Mouse (Mus musculus) neural tube, embryonic 11.5 days (tissue): ENCODE measurements at regions not wholly inside any gene's neighbourhood (a gene's known extent, or its start where the extent isn't known, plus 50 kb on each side); places are given as distances from the start of the nearest gene placed in this dataset.

Experiments
- ATAC-seq: fragments of 200-750 bp; cut with Nextera tagmentation; 2 replicates; pipeline ENCODE4 v1.8.0; 2017; ENCODE audit warnings: moderate number of reproducible peaks, mild to moderate bottlenecking, moderate TSS enrichment, moderate library complexity; ENCODE audit not compliant: insufficient read depth, low FRiP score, low TSS enrichment
- DNase-seq: peaks from one replicate; pipeline ENCODE4 v3.0.0-alpha.2; 2015; ENCODE audit warnings: low spot score
- H3K27ac ChIP-seq: fragments of 300-500 bp; sonication (generic); 2 replicates; pipeline ENCODE4 v1.5.1; 2014; ENCODE audit warnings: low read depth, mild to moderate bottlenecking, low read length
- H3K27me3 ChIP-seq: fragments of 300-500 bp; sonication (generic); 2 replicates; pipeline ENCODE4 v1.6.1; 2014; ENCODE audit warnings: mild to moderate bottlenecking, low read length, mixed read lengths; ENCODE audit not compliant: control insufficient read depth, insufficient read depth
- H3K36me3 ChIP-seq: fragments of 300-500 bp; sonication (generic); 2 replicates; pipeline ENCODE4 v1.6.1; 2014; ENCODE audit warnings: mild to moderate bottlenecking, low read length, moderate library complexity, mixed read lengths; ENCODE audit not compliant: control insufficient read depth, insufficient read depth
- H3K4me1 ChIP-seq: fragments of 300-500 bp; sonication (generic); 2 replicates; pipeline ENCODE4 v1.6.1; 2014; ENCODE audit warnings: low read length, mixed read lengths; ENCODE audit not compliant: control insufficient read depth, insufficient read depth
- H3K4me2 ChIP-seq: fragments of 300-500 bp; sonication (generic); 2 replicates; pipeline ENCODE4 v1.6.1; 2014; ENCODE audit warnings: low read depth, mild to moderate bottlenecking, moderate library complexity
- H3K4me3 ChIP-seq: fragments of 300-500 bp; sonication (generic); 2 replicates; pipeline ENCODE4 v1.5.1; 2014; ENCODE audit warnings: low read depth, low read length
- H3K9ac ChIP-seq: fragments of 300-500 bp; sonication (generic); 2 replicates; pipeline ENCODE4 v1.6.1; 2014; ENCODE audit warnings: mild to moderate bottlenecking, low read length
- H3K9me3 ChIP-seq: fragments of 300-500 bp; sonication (generic); 2 replicates; pipeline ENCODE4 v1.6.1; 2016; ENCODE audit warnings: low read length; ENCODE audit not compliant: control insufficient read depth
- WGBS: fragments of 180-500 bp; shearing (Covaris S2); extraction: QIAGEN DNeasy Blood & Tissue Kit; methylation state at CpG from one replicate; pipeline ENCODE4 v1.1.7; 2014; 5-methylcytosine and 5-hydroxymethylcytosine counted together

- no peaks in the 10 kb centered on the region for H3K4me1 ChIP-seq
- no peak for DNase-seq
- ATAC-seq, result no peak
- no peak overlapping the region for H3K27ac ChIP-seq
- no peaks in the 10 kb centered on the region for H3K27me3 ChIP-seq
- H3K4me3 ChIP-seq, result no peak overlapping the region
- H3K9me3 ChIP-seq, result no peaks in the 10 kb centered on the region
- H3K4me2 ChIP-seq, result no peak overlapping the region
- H3K9ac ChIP-seq, result no peak overlapping the region
- 76% methylated on average over 3 of the region's 3 CpGs for WGBS
- no peaks in the 10 kb centered on the region for H3K36me3 ChIP-seq
Observed at GRCm38 (mm10) chr9:94023761-94024160, 514.1 kb downstream of the 1190002N15Rik start.

- ATAC-seq (no peak), DNase-seq (no peak)
- H3K4me3 ChIP-seq, result no peak overlapping the region
- H3K27me3 ChIP-seq, result no peaks in the 10 kb centered on the region
- no peak overlapping the region for H3K4me2 ChIP-seq
- no peak overlapping the region for H3K9ac ChIP-seq
- H3K9me3 ChIP-seq, result no peaks in the 10 kb centered on the region
- 89% methylated on average over 1 of the region's 1 CpGs for WGBS
- no peaks in the 10 kb centered on the region for H3K4me1 ChIP-seq
- H3K27ac ChIP-seq, result no peak overlapping the region
- H3K36me3 ChIP-seq, result no peaks in the 10 kb centered on the region
Observed at GRCm38 (mm10) chr9:94021293-94021903, 516.5 kb downstream of the 1190002N15Rik start.

DNA sequence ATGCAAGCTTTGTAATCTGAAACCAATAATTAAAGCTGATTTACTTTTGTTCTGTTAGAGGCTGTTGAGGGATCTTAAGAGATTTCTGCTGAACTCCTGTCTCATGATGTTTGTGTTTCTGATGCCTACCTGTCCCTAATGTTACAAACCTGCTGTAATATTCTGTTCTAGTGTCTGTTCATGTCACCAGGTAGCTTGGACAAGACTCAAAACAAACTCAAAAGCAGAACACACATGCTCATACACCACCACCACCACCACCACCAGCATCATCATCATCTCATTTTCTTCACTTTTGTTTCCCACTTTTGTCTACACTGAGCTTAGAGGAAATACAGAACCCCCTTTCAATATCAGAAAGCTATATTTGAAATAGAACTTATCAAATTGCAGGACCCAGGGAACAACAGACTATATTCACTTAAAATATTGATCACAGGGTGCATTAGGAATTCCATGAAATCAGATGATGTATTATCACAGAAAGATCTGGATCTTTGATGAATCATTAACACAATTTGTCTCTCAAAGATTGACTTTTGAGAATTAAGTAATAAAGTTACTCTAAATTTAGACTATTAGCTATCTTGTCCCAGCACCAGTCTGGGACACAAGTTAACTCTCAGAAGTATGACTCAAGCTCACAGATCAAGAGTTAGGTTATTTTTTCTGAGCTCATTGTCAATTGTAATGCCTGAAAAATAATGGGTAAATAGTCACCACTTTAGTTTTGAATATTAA lies 521.0 kb downstream of the 1190002N15Rik start:
- H3K9ac ChIP-seq, result no peak overlapping the region
- H3K36me3 ChIP-seq, result no peaks in the 10 kb centered on the region
- DNase-seq (no peak), ATAC-seq (no peak)
- no peaks in the 10 kb centered on the region for H3K27me3 ChIP-seq
- no peak overlapping the region for H3K4me2 ChIP-seq
- no peak overlapping the region for H3K4me3 ChIP-seq
- no peaks in the 10 kb centered on the region for H3K4me1 ChIP-seq
- H3K27ac ChIP-seq, result no peak overlapping the region
- H3K9me3 ChIP-seq, result no peaks in the 10 kb centered on the region

DNA sequence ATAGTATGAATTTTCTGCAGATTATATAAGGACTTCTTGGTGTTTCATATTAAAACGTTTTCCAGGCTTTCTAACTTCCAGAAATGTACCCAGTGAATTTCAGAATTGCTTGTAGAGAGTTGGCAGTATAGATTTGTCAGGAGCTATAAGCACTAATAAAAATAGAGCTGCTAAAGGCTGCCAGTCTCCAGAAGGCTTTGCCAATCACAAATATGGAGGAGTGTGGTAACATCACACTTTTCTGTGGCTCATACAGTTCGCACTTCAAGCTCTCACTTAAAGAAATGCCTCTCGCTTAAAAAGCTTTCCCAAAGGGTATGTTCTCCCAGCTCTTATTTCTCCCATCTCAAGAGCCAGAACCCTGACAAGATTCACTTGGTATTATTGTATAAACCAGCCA lies 545.7 kb downstream of the 1190002N15Rik start:
- no peak overlapping the region for H3K27ac ChIP-seq
- ATAC-seq (no peak), DNase-seq (no peak)
- no peaks in the 10 kb centered on the region for H3K4me1 ChIP-seq
- H3K27me3 ChIP-seq, result no peaks in the 10 kb centered on the region
- no peak overlapping the region for H3K4me3 ChIP-seq
- H3K9me3 ChIP-seq, result no peaks in the 10 kb centered on the region
- H3K4me2 ChIP-seq, result no peak overlapping the region
- WGBS, result 76% methylated on average over 3 of the region's 3 CpGs
- no peak overlapping the region for H3K9ac ChIP-seq
- H3K36me3 ChIP-seq, result no peaks in the 10 kb centered on the region

DNA sequence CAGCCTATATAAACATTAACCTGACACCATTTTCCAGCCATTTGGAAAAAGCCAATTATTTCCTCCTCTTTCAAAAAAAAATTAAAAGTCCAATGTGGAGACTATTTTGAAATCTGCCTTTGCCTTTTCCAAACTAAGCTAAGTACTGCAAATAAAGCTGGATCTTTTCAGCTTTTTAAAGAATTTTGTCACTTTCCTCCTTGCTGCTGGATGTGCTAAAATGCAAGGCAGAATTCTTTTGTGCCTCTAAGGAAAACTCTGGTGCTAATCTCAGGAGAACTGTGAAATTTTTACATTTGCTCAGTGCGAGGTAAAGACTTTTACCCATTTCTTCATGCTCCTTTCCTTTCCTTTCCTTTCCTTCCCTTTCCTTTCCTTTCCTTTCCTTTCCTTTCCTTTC lies 546.7 kb downstream of the 1190002N15Rik start:
- ATAC-seq (no peak), DNase-seq (no peak)
- no peak overlapping the region for H3K27ac ChIP-seq
- WGBS, result 60% methylated on average over 1 of the region's 1 CpGs
- H3K4me3 ChIP-seq, result no peak overlapping the region
- H3K4me2 ChIP-seq, result no peak overlapping the region
- no peaks in the 10 kb centered on the region for H3K4me1 ChIP-seq
- H3K27me3 ChIP-seq, result no peaks in the 10 kb centered on the region
- H3K36me3 ChIP-seq, result no peaks in the 10 kb centered on the region
- no peaks in the 10 kb centered on the region for H3K9me3 ChIP-seq
- H3K9ac ChIP-seq, result no peak overlapping the region

GRCm38 (mm10) chr9:93981136-93981535 lies 556.7 kb downstream of the 1190002N15Rik start:
- Histone ChIP-seq H3K4me1 (no peaks in the 10 kb centered on the region), H3K27me3 (no peaks in the 10 kb centered on the region), H3K9me3 (no peaks in the 10 kb centered on the region), H3K27ac (no peak overlapping the region), H3K36me3 (no peaks in the 10 kb centered on the region), H3K9ac (no peak overlapping the region), H3K4me2 (no peak overlapping the region), H3K4me3 (no peak overlapping the region)
- no peak for ATAC-seq
- 79% methylated on average over 2 of the region's 2 CpGs for WGBS
- no peak for DNase-seq

DNA sequence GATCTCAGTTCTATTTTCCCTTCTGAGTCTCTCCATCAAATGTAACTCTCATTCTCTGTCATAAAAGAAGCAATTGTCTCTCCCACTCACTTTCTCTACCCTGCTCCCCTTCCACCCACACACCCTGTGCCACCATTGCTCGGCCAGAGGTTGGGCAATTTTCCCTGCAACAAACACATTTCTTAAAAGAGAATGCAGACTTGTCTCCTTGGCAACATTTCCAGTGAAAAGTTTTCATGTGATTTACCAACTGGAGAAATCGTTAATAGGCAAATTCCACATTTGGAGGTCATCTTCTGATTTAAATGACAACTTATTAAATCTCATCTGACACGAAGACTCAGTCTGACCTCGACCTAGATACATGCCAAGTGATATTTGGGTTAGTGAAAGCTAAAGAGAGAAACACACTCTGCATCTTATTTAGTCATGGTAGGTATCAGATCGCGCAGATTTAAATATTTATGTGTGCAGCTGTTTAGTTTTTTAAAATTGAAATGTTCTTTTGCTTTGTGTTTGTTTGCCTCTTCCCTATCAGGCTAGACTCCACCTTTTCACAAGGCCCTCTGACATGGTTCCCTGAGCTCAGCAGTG lies 568.1 kb downstream of the 1190002N15Rik start:
- H3K4me2 ChIP-seq, result no peak overlapping the region
- H3K27me3 ChIP-seq, result no peaks in the 10 kb centered on the region
- H3K9me3 ChIP-seq, result no peaks in the 10 kb centered on the region
- WGBS, result 89% methylated on average over 6 of the region's 6 CpGs
- H3K4me3 ChIP-seq, result no peak overlapping the region
- no peaks in the 10 kb centered on the region for H3K4me1 ChIP-seq
- H3K36me3 ChIP-seq, result no peaks in the 10 kb centered on the region
- H3K9ac ChIP-seq, result no peak overlapping the region
- no peak overlapping the region for H3K27ac ChIP-seq
- DNase-seq (no peak), ATAC-seq (no peak)

DNA sequence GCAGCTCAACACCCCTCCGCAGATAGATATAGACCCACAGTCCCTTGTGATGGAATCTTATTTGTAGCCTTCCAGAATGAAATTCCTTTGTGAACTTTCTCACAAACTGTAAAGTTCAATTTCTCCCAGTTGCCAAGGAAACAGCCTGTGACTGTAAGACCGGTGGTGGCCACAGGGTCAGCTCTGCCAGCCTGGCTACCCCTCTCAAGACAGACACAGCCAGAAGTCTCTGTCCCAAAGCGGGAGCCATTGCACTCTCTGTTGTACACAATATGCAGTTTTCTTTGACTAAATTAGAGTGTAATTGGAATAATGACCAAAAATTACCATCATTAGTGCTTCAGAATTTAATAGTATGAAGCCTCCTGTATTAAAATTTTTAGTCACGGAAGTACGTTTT lies 568.8 kb downstream of the 1190002N15Rik start:
- Histone ChIP-seq H3K9me3 (no peaks in the 10 kb centered on the region), H3K36me3 (no peaks in the 10 kb centered on the region), H3K27ac (no peak overlapping the region), H3K4me2 (no peak overlapping the region), H3K4me1 (no peaks in the 10 kb centered on the region), H3K4me3 (no peak overlapping the region), H3K27me3 (no peaks in the 10 kb centered on the region), H3K9ac (no peak overlapping the region)
- 93% methylated on average over 5 of the region's 5 CpGs for WGBS
- DNase-seq (no peak), ATAC-seq (no peak)
